Mouse (Mus musculus): ENCODE data around the gene Fbxw5. TPM values are rescaled to one million over a fixed set of nuclear protein-coding genes. Genes with fewer than 3 reads are reported as not detected.
A peak's percentile ranks its signal among the peaks of the same experiment; 100 is the strongest.

Gene Fbxw5
- total and polyA plus RNA-seq, 3 experiments, result 34.3 to 40.4 (median 37.4) TPM

DNA sequence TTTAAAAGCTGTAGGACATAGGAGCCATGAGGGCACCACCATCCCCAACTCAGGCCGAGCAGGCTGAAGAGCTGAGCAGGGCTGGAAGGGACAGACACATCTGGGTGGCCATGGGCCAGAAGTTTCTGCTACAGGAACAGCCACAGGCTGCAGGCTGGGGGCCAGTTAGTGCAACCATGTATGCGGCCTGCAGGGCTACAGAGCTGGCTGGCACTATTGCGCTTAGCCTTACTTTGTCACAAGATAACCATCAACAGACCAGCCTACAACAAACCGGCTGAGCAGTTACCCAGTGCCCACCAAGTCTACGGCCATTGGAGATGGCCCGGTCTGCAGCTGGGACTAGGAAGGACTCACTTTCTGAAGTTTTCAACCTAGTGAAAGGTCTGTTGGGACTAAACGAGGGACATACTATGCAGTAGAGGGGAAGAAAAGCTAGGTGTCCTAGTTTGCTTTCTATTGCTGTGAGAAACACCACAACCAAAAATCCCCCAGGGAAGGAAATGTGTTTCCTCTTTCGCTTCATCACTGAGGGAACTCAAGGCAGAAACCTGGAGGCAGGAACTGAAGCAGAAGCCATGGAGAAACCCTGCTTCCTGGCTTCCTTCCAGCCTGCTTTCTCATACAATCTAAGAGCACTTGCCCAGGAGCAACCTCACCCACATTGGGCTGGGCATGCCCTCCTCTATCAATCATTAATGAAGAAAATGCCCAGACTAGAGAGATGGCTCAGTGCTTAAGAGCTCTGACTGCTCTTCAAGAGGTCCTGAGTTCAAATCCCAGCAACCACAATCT, 49.5 kb upstream of the Fbxw5 start:
- in situ Hi-C loops (cut with MboI; ENCODE audit: low pct_ligation_motif_present, low pct_unique_long_range_greater_than_20kb, low sequenced_read_pairs), result no loop called here

DNA sequence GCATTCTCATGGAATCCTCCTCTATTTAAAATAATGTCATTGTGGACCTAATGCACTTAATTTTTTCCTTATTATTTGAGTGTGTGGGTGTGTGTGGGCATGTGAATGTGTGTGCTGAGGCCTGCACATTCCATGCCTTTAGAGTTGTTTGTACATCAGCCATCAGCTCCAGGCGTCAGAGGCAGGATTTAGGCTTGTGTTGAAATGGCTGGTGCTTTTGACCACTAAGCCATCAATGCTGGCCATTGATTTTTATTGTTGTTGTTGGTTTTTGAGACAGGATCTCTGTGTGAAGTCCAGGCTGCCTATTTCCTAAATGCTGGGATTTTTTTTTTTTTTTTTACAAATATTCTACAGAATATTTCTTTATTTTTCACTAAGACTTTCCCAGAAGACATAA, 47.6 kb upstream of the Fbxw5 start:
- Histone ChIP-seq H3K4me1 (ENCODE audit: control insufficient read depth in 1 of 2, insufficient read depth in 2 of 2) (peaks cover 0 to 7% of the 10 kb centered on the region in 2 experiments; a peak in 2 of 4 replicates), H3K9ac (ENCODE audit: insufficient read depth, low read depth) (no peak overlapping the region), H3K27ac (ENCODE audit: insufficient read depth, low read depth) (no peak overlapping the region), H3K36me3 (replicated peaks in 1 of 2; ENCODE audit: control insufficient read depth in 1 of 2, insufficient read depth in 1 of 2, low read length in 1 of 2) (peaks cover 8 to 25% of the 10 kb centered on the region in 2 experiments), H3K4me3 (replicated peaks in 1 of 3; ENCODE audit: low read depth in 2 of 3, low read length in 2 of 3, poor library complexity in 1 of 3) (no peak overlapping the region), H3K79me2 (replicated peaks; ENCODE audit: control insufficient read depth, extremely low read depth, insufficient read depth, poor library complexity, severe bottlenecking) (no peaks in the 10 kb centered on the region), H3K4me2 (ENCODE audit: insufficient read depth, low read depth, poor library complexity, severe bottlenecking) (no peak overlapping the region), H3K9me3 (replicated peaks; ENCODE audit: low read length) (no peaks in the 10 kb centered on the region), H3K27me3 (replicated peaks) (no peaks in the 10 kb centered on the region)
- dilution Hi-C loops (cut with MboI; ENCODE audit: extremely low pct_ligation_motif_present, extremely low pct_unique_long_range_greater_than_20kb, low sequenced_read_pairs) (no loop called here), in situ Hi-C loops (cut with MboI; ENCODE audit: low pct_ligation_motif_present, low pct_unique_long_range_greater_than_20kb, low sequenced_read_pairs) (no loop called here)
- DNase-seq (ENCODE audit: extremely low read depth), result no peak
- TF ChIP-seq MXI1 (IDR thresholded peaks at IDR 0.05; ENCODE audit: low read depth, low read length), result no peak
- no peak for TF ChIP-seq CTCF (conservative IDR thresholded peaks at IDR 0.05 in 1 of 2, IDR thresholded peaks at IDR 0.05 in 1 of 2; ENCODE audit: low read depth in 2 of 2, low read length in 2 of 2)
- TF ChIP-seq RAD21 (IDR thresholded peaks at IDR 0.05; ENCODE audit: low read depth, low read length), result no peak
- TF ChIP-seq IRF4 (IDR thresholded peaks at IDR 0.05; ENCODE audit: low read depth, low read length), result no peak
- no peak for TF ChIP-seq NELFE (IDR thresholded peaks at IDR 0.05; ENCODE audit: low read depth, low read length)
- no peak for TF ChIP-seq NRF1 (IDR thresholded peaks at IDR 0.05; ENCODE audit: low read depth, low read length)
- TF ChIP-seq POLR2AphosphoS2 (IDR thresholded peaks at IDR 0.05; ENCODE audit: low read depth, low read length), result no peak
- TF ChIP-seq HCFC1 (IDR thresholded peaks at IDR 0.05; ENCODE audit: low read depth, low read length), result no peak
- no peak for TF ChIP-seq TCF12 (IDR thresholded peaks at IDR 0.05; ENCODE audit: low read depth, low read length)
- no peak for TF ChIP-seq KAT2A (IDR thresholded peaks at IDR 0.05; ENCODE audit: insufficient replicate concordance, low read length)
- no peak for TF ChIP-seq BHLHE40 (IDR thresholded peaks at IDR 0.05; ENCODE audit: low read depth, low read length)
- TF ChIP-seq EP300 (IDR thresholded peaks at IDR 0.05; ENCODE audit: low read length), result no peak
- no peak for TF ChIP-seq ZMIZ1 (IDR thresholded peaks at IDR 0.05; ENCODE audit: low read depth, low read length)
- TF ChIP-seq MAZ (IDR thresholded peaks at IDR 0.05; ENCODE audit: low read depth, low read length), result no peak
- TF ChIP-seq UBTF (IDR thresholded peaks at IDR 0.05; ENCODE audit: low read depth, low read length), result no peak
- no peak for TF ChIP-seq JUND (conservative IDR thresholded peaks at IDR 0.05; ENCODE audit: low read depth, low read length)

More for the DNA sequence above, 49.5 kb upstream of the Fbxw5 start:
- Histone ChIP-seq H3K27me3 (replicated peaks) (no peaks in the 10 kb centered on the region), H3K9me3 (replicated peaks; ENCODE audit: low read length) (no peaks in the 10 kb centered on the region), H3K9ac (ENCODE audit: insufficient read depth, low read depth) (no peak overlapping the region), H3K4me1 (ENCODE audit: control insufficient read depth in 1 of 2, insufficient read depth in 2 of 2) (peaks cover 0 to 7% of the 10 kb centered on the region in 2 experiments; a peak in 2 of 4 replicates), H3K36me3 (replicated peaks in 1 of 2; ENCODE audit: control insufficient read depth in 1 of 2, insufficient read depth in 1 of 2, low read length in 1 of 2) (peaks cover 23 to 34% of the 10 kb centered on the region in 2 experiments), H3K79me2 (replicated peaks; ENCODE audit: control insufficient read depth, extremely low read depth, insufficient read depth, poor library complexity, severe bottlenecking) (no peaks in the 10 kb centered on the region), H3K4me2 (ENCODE audit: insufficient read depth, low read depth, poor library complexity, severe bottlenecking) (no peak overlapping the region), H3K27ac (ENCODE audit: insufficient read depth, low read depth) (no peak overlapping the region), H3K4me3 (replicated peaks in 1 of 3; ENCODE audit: low read depth in 2 of 3, low read length in 2 of 3, poor library complexity in 1 of 3) (no peak overlapping the region)
- TF ChIP-seq RAD21 (IDR thresholded peaks at IDR 0.05; ENCODE audit: low read depth, low read length) (peak; percentile 5), CTCF (conservative IDR thresholded peaks at IDR 0.05 in 1 of 2, IDR thresholded peaks at IDR 0.05 in 1 of 2; ENCODE audit: low read depth in 2 of 2, low read length in 2 of 2) (peak in 1 of 2 experiments; percentile 10; a peak in 1 of 4 replicates), RCOR1 (conservative IDR thresholded peaks at IDR 0.05; ENCODE audit: low read depth, low read length) (no peak)
- no peak for DNase-seq (ENCODE audit: extremely low read depth)
- dilution Hi-C loops (cut with MboI; ENCODE audit: extremely low pct_ligation_motif_present, extremely low pct_unique_long_range_greater_than_20kb, low sequenced_read_pairs), result no loop called here

Measured in CH12.LX (cell line).